Mouse (Mus musculus) C2C12 (cell line): ENCODE results near the gene Gm3045.

Experiments used
- CTCF ChIP-seq: IDR thresholded peaks from one replicate; pipeline ENCODE4 v1.5.1; 2011; ENCODE audit not compliant: control insufficient read depth, insufficient read depth, insufficient read length
- FOSL1 ChIP-seq: IDR thresholded peaks from one replicate; pipeline ENCODE4 v1.8.0; 2011; ENCODE audit warnings: mild to moderate bottlenecking, low read length; ENCODE audit not compliant: poor library complexity, insufficient read depth, severe bottlenecking
- MYOD1 ChIP-seq: IDR thresholded peaks from one replicate; pipeline ENCODE4 v1.6.1; 2011; ENCODE audit warnings: low read depth; ENCODE audit not compliant: control insufficient read depth, insufficient read length

GRCm38 (mm10) chr13:56418685-56419483 lies 7.5 kb upstream of the Gm3045 start:
- TF ChIP-seq FOSL1 (no peak), CTCF (no peak), MYOD1 (no peak)
